Mouse (Mus musculus) gastrocnemius, adult 18-20 months (tissue): ENCODE measurements around the gene Fancc. TPM values are rescaled to one million over a fixed set of nuclear protein-coding genes. Genes with fewer than 3 reads are reported as not detected.
A peak's percentile ranks its signal among the peaks of the same experiment; 100 is the strongest.

Experiments
- DNase-seq: peaks from one replicate; pipeline ENCODE4 v3.0.0; 2021; ENCODE audit warnings: low spot score
- microRNA-seq: library from miRNA; unstranded; fragments of <30 nt; microRNA quantifications from one replicate; pipeline ENCODE4 v1.2.0, GENCODE M21; 2021
- total RNA-seq, 2 experiments: library from RNA; stranded (reverse); gene quantifications; 2 replicates each; pipeline ENCODE4 v1.2.3; 2021

Fancc gene
- total RNA-seq, 2 experiments from 2014 or later = 1.2 to 1.8 TPM

- no peak for DNase-seq
These were observed 249.4 kb downstream of the Fancc start for GRCm38 (mm10) chr13:63247631-63248030.

DNA sequence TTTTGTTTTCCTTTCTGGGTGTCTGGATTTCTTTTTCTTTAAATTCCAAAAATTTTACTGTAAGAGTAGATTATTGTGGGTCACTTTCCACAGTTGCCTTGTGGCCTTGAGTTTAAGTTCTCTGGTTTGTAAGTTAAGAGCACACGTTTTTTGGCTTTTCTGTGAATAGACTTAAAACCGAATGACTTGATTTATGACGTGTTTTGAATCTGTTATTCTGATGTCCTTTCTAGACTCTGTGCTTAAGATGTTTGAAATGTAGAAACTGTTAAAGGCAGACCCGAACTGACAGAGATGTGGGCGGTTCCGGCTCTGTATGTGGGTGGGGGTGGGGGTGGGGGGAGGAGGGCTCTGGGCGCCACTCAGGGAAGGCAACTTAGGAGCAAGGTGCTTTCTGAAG is 250.0 kb downstream of the Fancc start:
- no peak for DNase-seq

DNA sequence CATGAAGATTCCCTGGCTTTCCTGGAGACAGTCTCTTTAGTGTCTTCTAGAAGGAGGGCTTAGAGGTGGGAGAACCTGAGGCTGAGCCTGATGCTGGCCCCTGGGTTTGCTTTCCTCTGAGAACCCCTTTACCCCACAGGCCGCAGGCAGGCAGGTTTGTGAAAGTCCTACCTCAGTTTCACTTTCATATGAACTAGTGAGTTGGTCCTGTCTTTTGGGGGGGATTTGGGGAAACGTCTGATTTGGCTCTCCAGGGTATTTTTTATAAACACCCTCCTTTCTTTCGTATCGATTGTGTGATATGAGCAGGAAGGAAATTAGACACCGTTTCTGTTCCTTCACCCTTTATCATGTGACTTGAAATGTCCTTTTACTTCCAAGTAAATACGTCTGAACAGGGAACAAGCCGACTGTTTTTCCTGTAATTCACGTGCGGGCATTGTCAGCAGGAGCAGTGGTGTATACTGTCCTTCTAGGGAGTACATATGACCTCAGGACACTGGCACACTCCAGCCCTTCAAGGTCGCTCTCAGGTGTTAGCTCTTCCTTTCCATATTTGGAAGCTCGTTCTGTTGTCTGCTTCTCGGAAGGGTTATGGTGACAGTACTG is 250.6 kb downstream of the Fancc start:
- DNase-seq = no peak

- no peak for DNase-seq
These were observed 251.3 kb downstream of the Fancc start for GRCm38 (mm10) chr13:63245812-63246211.

DNA sequence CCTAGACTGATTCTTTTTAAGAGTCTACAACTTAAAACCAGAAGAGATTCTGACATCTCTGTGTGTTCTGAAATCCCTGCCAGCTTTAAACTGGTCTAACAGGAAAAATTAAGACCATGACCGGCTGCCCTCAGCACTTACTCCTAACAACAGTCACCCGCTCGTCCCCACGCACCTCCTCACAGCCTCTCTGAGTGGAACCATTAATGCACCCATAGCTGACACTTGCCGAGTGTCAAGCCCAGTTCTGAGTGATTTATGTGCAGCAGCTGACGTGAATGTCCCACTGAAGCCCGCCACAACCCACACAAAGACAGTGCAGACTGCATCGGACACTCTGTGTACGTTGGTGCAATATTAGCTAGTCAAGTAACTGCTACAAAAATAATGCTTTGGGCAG is 251.9 kb downstream of the Fancc start:
- DNase-seq = no peak

GRCm38 (mm10) chr13:63244425-63244824 is 252.7 kb downstream of the Fancc start:
- no peak for DNase-seq

- DNase-seq = no peak
These were observed 253.5 kb downstream of the Fancc start for GRCm38 (mm10) chr13:63243586-63243985.

- DNase-seq = no peak
These were observed 254.5 kb downstream of the Fancc start for GRCm38 (mm10) chr13:63242401-63243192.

GRCm38 (mm10) chr13:63241665-63242064 is 255.4 kb downstream of the Fancc start:
- DNase-seq = no peak

- peak; percentile 52 for DNase-seq
These were observed 256.2 kb downstream of the Fancc start for GRCm38 (mm10) chr13:63240835-63241234.

DNA sequence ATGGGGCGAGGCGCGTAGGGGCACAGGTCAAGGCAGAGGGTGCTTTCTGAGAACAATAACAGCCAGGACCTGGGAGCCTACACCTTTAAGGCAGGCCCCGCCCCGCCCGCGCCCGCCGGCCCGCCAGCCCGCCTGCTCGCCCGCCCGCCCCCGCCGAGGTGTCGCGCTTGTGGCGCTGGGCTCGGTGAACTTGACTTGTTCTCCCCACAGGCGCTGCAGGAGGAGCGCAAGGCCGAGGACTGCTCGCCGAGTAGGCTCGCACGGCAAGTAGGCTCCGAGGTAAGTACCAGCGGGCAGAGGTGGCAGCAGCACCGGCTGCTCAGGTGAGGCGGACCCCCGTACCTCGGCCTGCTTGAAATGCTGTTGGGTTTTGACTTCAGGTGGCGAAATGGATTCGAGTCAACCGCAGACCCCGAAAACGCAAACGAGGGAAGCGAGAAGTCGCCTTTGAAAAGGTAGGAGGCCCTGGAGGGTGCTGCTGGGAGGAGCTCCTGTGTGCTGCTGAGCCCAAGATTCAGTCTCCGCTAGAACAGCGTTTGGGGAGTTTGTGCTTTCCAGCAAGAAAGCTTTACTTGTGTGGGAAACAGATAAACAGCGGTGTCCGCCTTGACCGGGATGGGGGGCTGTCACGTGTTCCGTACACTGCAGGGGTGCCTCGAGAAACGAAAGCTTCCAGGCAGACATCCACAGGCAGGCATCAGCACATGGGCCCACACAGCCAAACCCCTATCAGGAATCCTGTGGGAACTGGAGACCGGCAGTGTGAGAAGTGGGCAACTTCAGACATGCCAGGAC is 257.0 kb downstream of the Fancc start:
- peak; percentile 86 for DNase-seq

DNA sequence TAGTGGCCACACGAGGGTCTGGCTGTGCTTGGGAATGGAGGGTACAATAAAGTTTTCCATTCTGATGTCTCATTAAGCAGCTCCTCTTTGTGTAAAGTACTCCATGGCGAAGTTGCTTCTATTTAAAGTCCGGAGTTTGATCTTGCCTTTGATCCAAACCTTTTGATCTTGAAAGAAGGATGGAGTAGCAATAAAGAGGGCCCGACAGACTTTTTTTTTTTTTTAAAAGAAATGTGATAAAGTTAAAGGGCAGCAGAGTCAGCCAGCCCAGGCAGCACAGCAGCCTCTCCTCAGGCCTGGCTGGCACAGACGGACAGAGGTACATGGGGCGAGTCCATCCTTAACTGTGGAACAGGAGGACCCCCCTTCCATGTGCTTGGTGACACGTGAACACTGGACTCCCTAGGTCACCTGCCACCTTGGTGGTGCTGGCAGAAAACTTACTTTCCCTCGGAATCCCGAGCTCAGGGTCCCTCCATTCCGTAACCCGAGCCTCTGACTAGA is 257.7 kb downstream of the Fancc start:
- DNase-seq = no peak

- DNase-seq = no peak
These were observed 259.0 kb downstream of the Fancc start for GRCm38 (mm10) chr13:63238045-63238444.

DNA sequence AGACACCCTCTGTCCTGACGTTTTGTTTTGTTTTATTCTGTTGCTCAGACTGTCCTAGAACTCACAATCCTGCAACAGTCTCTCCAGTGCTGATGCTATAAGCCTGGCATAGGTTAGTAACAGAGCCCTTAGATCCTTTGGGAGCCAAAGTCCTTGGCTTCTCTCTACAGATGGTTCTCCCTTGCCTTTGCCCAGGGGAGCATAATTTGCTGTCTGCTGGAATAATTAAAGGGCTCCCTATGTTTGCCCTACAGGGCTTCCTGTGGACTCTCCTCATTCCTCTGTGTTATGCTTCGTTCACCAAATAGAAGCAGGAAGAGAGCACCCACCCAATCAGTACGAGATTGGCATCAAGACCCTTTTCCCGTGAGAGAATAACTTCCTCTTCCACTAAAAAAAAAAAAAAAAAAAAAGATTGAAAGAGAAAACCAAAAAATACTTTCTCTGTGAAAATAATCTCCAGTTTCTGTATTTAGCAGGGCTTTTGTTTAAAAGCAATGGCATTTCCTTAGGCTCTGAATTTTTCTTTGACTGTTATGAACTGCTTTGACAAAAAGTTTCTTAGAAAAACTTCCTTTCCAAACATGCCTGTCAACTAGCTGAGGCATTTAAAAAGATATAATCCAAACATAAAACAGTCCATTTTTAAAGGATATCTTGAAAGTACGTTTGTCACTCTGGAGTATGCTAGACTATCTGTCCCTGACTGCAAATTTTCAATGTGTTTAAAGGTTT is 260.8 kb downstream of the Fancc start:
- no peak for DNase-seq

GRCm38 (mm10) chr13:63235551-63235950 is 261.5 kb downstream of the Fancc start:
- no peak for DNase-seq

Small RNAs within 50 kb of the gene (microRNA-seq; reads per million reads assigned to microRNA genes)
- gene Mir23b (45,305 reads per million, percentile 98 among the genes with 10 or more reads in this experiment), gene Mir24-1 (not detected), gene Mir27b (8,696 reads per million, percentile 93 among the genes with 10 or more reads in this experiment), gene Mir3074-1 (not detected)

Other genes starting within 250 kb of the Fancc start
- gene Ptch1, start 76.3 kb upstream of the Fancc start, total RNA-seq = 1 to 10 TPM; 5.7 to 8.5 TPM